Mouse (Mus musculus) ES-E14 (cell line): ENCODE measurements at regions not wholly inside any gene's neighbourhood (a gene's known extent, or its start where the extent isn't known, plus 50 kb on each side); places are given as distances from the start of the nearest gene placed in this dataset.

ENCODE experiments used
- CHD2 ChIP-seq: IDR thresholded peaks from 2 replicates; pipeline ENCODE4 v1.6.1; 2014; ENCODE audit warnings: mild to moderate bottlenecking, low read depth, low read length, inconsistent platforms
- HCFC1 ChIP-seq: IDR thresholded peaks from 2 replicates; pipeline ENCODE4 v1.6.1; 2012; ENCODE audit warnings: low read length, inconsistent platforms, borderline replicate concordance; ENCODE audit not compliant: insufficient read depth
- MAFK ChIP-seq: IDR thresholded peaks from 2 replicates; pipeline ENCODE4 v1.6.1; 2014; ENCODE audit warnings: mild to moderate bottlenecking, low read depth, low read length, inconsistent platforms; ENCODE audit not compliant: insufficient read depth
- ZC3H11A ChIP-seq: IDR thresholded peaks from 2 replicates; pipeline ENCODE4 v1.6.1; 2012; ENCODE audit warnings: low read depth, mild to moderate bottlenecking, inconsistent platforms, low read length, borderline replicate concordance
- ZNF384 ChIP-seq: IDR thresholded peaks from 2 replicates; pipeline ENCODE4 v1.6.1; 2012; ENCODE audit warnings: low read depth, low read length, inconsistent platforms

DNA sequence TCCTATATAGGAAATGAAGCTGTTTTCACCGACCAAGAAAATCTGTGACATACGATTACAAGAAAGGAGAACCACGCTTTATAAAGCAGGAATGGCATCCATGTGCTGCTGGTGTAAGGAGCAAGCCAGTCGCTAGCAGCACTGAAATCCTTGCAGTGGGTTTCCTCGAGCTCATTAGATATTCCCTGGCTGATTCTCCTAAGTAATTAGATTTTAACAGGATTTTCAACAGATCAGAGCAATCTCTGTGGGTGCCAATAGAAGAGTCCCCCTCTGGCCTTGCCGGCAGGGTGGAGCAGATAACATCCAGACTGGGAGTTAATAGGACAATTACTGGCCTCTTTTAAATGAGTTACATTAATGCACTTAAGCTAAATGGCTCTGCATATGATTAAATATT is 54.6 kb upstream of the Foxd3 start:
- TF ChIP-seq MAFK (no peak), HCFC1 (no peak), ZNF384 (no peak), CHD2 (no peak), ZC3H11A (no peak)
